Mouse (Mus musculus) hematopoietic stem cell, adult 5-6 weeks (primary cell): ENCODE results near the gene Mgll. TPM values are rescaled to one million over a fixed set of nuclear protein-coding genes. Genes with fewer than 3 reads are reported as not detected.
A peak's percentile ranks its signal among the peaks of the same experiment; 100 is the strongest.

Source experiments
- ATAC-seq, 2 experiments: fragments of 125-278 bp in 1 of 2; replicated peaks in 1 of 2; 2 replicates each; pipeline ENCODE4 v1.8.0; 2016 to 2017; ENCODE audit warnings: inconsistent platforms in 2 of 2, mild to moderate bottlenecking in 2 of 2, moderate number of reproducible peaks in 2 of 2, low read depth in 1 of 2, moderate TSS enrichment in 1 of 2; ENCODE audit not compliant: low FRiP score in 2 of 2, poor library complexity in 2 of 2, severe bottlenecking in 2 of 2, insufficient read depth in 1 of 2, low TSS enrichment in 1 of 2
- total RNA-seq: library from RNA; stranded (forward); fragments of 172-1452, 232-1000 nt; gene quantifications from 2 replicates; pipeline ENCODE4 v1.2.3, GENCODE M21; 2017

Gene Mgll
- total RNA-seq, 1 experiment from 2014 or later: 0.55 TPM

DNA sequence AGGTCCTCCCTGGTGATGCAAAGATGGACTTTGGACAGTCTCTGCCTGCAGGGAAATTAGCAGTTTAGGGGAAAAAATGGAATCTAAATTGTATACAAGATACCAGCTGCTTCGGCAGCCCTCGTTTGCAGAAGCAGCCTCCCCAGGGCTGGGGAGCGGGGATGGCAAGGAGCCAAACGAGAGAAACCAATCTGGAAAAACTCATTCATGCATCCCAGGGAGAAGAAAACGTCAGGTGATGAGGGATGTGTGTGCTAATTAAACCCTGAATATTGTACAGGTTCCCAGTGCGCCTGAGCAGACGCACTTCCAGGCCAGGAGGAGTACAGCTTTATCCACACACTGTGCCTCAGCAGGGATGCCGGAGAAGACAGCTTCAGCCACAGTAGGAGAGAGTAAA is 147.3 kb downstream of the Mgll start:
- no peak for ATAC-seq

GRCm38 (mm10) chr6:88872811-88873210 is 148.6 kb downstream of the Mgll start:
- ATAC-seq: no peak

- ATAC-seq: 0 out of 4 replicates have a peak, but pooled peaks of 1 of the 2 experiments have one; percentile 23
Observed at GRCm38 (mm10) chr6:88873965-88874867, 150.0 kb downstream of the Mgll start.

GRCm38 (mm10) chr6:88874868-88875508 is 150.8 kb downstream of the Mgll start, which contains the start of gene Podxl2:
Gene Podxl2, minus strand, starts transcription at chr6:88875044.
- ATAC-seq: 0 out of 4 replicates have a peak, but pooled peaks of 1 of the 2 experiments have one; percentile 26

Other genes with a start within 250 kb of the Mgll start
- gene Sec61a1, start 205.5 kb upstream of the Mgll start, total RNA-seq: 77.8 and 82.9 TPM in 2 replicates
- 0.35 and 3.8 TPM in 2 replicates for gene Kbtbd12, start 86.5 kb upstream of the Mgll start, total RNA-seq
- gene Abtb1, start 117.6 kb downstream of the Mgll start, total RNA-seq: 51.2 and 82.1 TPM in 2 replicates
- 2.5 TPM in 1 of 2 replicates, not detected in the other for gene Podxl2, start 150.6 kb downstream of the Mgll start, total RNA-seq
- gene Mcm2, start 174.4 kb downstream of the Mgll start, total RNA-seq: 125 and 146 TPM in 2 replicates
- gene Tpra1, start 177.8 kb downstream of the Mgll start, total RNA-seq: 27.5 and 50.7 TPM in 2 replicates